Mouse (Mus musculus): Measurements from ENCODE around the gene Lrrc51.

- TF ChIP-seq EP300 (IDR thresholded peaks at IDR 0.05; ENCODE audit: low read length) (no peak), SMC3 (IDR thresholded peaks at IDR 0.05; ENCODE audit: low read depth, low read length) (no peak), HCFC1 (IDR thresholded peaks at IDR 0.05; ENCODE audit: low read depth, low read length) (no peak), MAFK (IDR thresholded peaks at IDR 0.05; ENCODE audit: insufficient replicate concordance, low read length) (no peak), E2F4 (IDR thresholded peaks at IDR 0.05; ENCODE audit: insufficient replicate concordance, low read depth, low read length) (no peak), POLR2A (IDR thresholded peaks at IDR 0.05; ENCODE audit: low read depth, low read length) (no peak), ZC3H11A (IDR thresholded peaks at IDR 0.05; ENCODE audit: low read depth, low read length) (no peak), ZNF384 (IDR thresholded peaks at IDR 0.05; ENCODE audit: low read depth, low read length) (no peak), CTCF (conservative IDR thresholded peaks at IDR 0.05 in 1 of 2, IDR thresholded peaks at IDR 0.05 in 1 of 2; ENCODE audit: low read depth in 2 of 2, low read length in 2 of 2) (no peak), KAT2A (IDR thresholded peaks at IDR 0.05; ENCODE audit: insufficient replicate concordance, low read length) (no peak), POLR2AphosphoS2 (IDR thresholded peaks at IDR 0.05; ENCODE audit: low read depth, low read length) (no peak), NELFE (IDR thresholded peaks at IDR 0.05; ENCODE audit: low read depth, low read length) (no peak)
These were observed 27.0 kb downstream of the Lrrc51 start for GRCm38 (mm10) chr7:101906696-101907095.

Measured in CH12.LX (cell line).